Mouse (Mus musculus) lung, postnatal 0 days (tissue): ENCODE results near the gene Mrpl43. TPM values are rescaled to one million over a fixed set of nuclear protein-coding genes. Genes with fewer than 3 reads are reported as not detected.

Experiments
- ATAC-seq: fragments of 200-750 bp; cut with Nextera tagmentation; 2 replicates; pipeline ENCODE4 v1.8.0; 2017; ENCODE audit warnings: moderate library complexity
- DNase-seq: peaks from one replicate; pipeline ENCODE4 v3.0.0-alpha.2; 2016; ENCODE audit warnings: low spot score
- H3K27ac ChIP-seq: fragments of 300-500 bp; sonication (generic); 2 replicates; pipeline ENCODE4 v1.5.1; 2014; ENCODE audit warnings: antibody characterized with exemption, mild to moderate bottlenecking, low read length, mixed read lengths
- H3K27me3 ChIP-seq: fragments of 300-500 bp; sonication (generic); replicated peaks from 2 replicates; pipeline ENCODE4 v1.6.1; 2014; ENCODE audit warnings: low read length, mixed read lengths; ENCODE audit not compliant: insufficient read depth
- H3K36me3 ChIP-seq: fragments of 300-500 bp; sonication (generic); 2 replicates; pipeline ENCODE4 v1.6.1; 2014; ENCODE audit warnings: low read length, mixed read lengths; ENCODE audit not compliant: insufficient read depth
- H3K4me1 ChIP-seq: fragments of 300-500 bp; sonication (generic); 2 replicates; pipeline ENCODE4 v1.6.1; 2014; ENCODE audit warnings: antibody characterized with exemption, low read depth, low read length, mixed read lengths; ENCODE audit not compliant: insufficient read depth
- H3K4me2 ChIP-seq: fragments of 300-500 bp; sonication (generic); replicated peaks from 2 replicates; pipeline ENCODE4 v1.6.1; 2014; ENCODE audit warnings: low read depth, mild to moderate bottlenecking, low read length, moderate library complexity, mixed read lengths
- H3K4me3 ChIP-seq: fragments of 300-500 bp; sonication (generic); 2 replicates; pipeline ENCODE4 v1.5.1; 2014; ENCODE audit warnings: low read depth, low read length
- H3K9ac ChIP-seq: fragments of 300-500 bp; sonication (generic); replicated peaks from 2 replicates; pipeline ENCODE4 v1.6.1; 2014; ENCODE audit warnings: low read depth, mild to moderate bottlenecking
- H3K9me3 ChIP-seq: fragments of 300-500 bp; sonication (generic); 2 replicates; pipeline ENCODE4 v1.6.1; 2016; ENCODE audit warnings: low read length, mixed read lengths
- CTCF ChIP-seq: IDR thresholded peaks from 2 replicates; pipeline ENCODE4 v1.5.1; 2016; ENCODE audit warnings: antibody characterized with exemption, mild to moderate bottlenecking
- EP300 ChIP-seq: IDR thresholded peaks from 2 replicates; pipeline ENCODE4 v1.6.1; 2016; ENCODE audit warnings: antibody characterized with exemption, mild to moderate bottlenecking, control low read depth
- WGBS: fragments of 180-500 bp; shearing (Covaris S2); extraction: QIAGEN DNeasy Blood & Tissue Kit; methylation state at CpG from one replicate; pipeline ENCODE4 v1.1.7; 2014; 5-methylcytosine and 5-hydroxymethylcytosine counted together
- polyA plus RNA-seq: library from polyadenylated mRNA; unstranded; fragments of >200 nt; fragmentation: Nextera tagmentation; extraction: Ambion mirVana; gene quantifications from 2 replicates; pipeline ENCODE4 v1.2.1, GENCODE M21; 2015

The Mrpl43 gene
- polyA plus RNA-seq, 1 experiment from 2014 or later: 63.3 TPM

- Histone ChIP-seq H3K9ac (peak overlapping the region; percentile 65), H3K27ac (peak overlapping the region; percentile 99), H3K4me3 (peak overlapping the region; percentile 57), H3K9me3 (no peaks in the 10 kb centered on the region), H3K36me3 (peaks cover 11% of the 10 kb centered on the region; the same call in 1 of the 2 replicates), H3K4me2 (peak overlapping the region; percentile 67), H3K27me3 (peaks cover 17% of the 10 kb centered on the region; the same call in 1 of the 2 replicates), H3K4me1 (peaks cover 7% of the 10 kb centered on the region)
- peak; percentile 89 for ATAC-seq
- 0 out of 2 replicates have a peak, but pooled peaks have one; percentile 5 for TF ChIP-seq CTCF
- peak; percentile 69 for TF ChIP-seq EP300
- DNase-seq: peak; percentile 98
- WGBS: 6% methylated on average over 11 of the region's 11 CpGs
Measured at GRCm38 (mm10) chr19:45047935-45048643, 41.8 kb upstream of the Mrpl43 start.

GRCm38 (mm10) chr19:45047417-45047934 lies 41.2 kb upstream of the Mrpl43 start, which contains the start of gene Sfxn3:
TSS of gene Sfxn3 (plus strand) at chr19:45047503.
- Histone ChIP-seq H3K4me2 (peak within 1 kb of the TSS; percentile 67), H3K27me3 (peaks cover 17% of the 10 kb centered on the region; the same call in 1 of the 2 replicates), H3K4me3 (peak within 1 kb of the TSS; percentile 57), H3K9ac (peak within 1 kb of the TSS; percentile 65), H3K27ac (peak within 1 kb of the TSS; percentile 99), H3K4me1 (peaks cover 7% of the 10 kb centered on the region), H3K9me3 (no peaks in the 10 kb centered on the region), H3K36me3 (peaks cover 11% of the 10 kb centered on the region; the same call in 1 of the 2 replicates)
- TF ChIP-seq CTCF: peak; percentile 83
- 0 out of 2 replicates have a peak, but pooled peaks have one; percentile 33 for TF ChIP-seq EP300
- DNase-seq: peak; percentile 97
- 0% methylated on average over 26 of the region's 26 CpGs for WGBS
- ATAC-seq: peak; percentile 82

- Histone ChIP-seq H3K36me3 (peaks cover 6% of the 10 kb centered on the region; the same call in 1 of the 2 replicates), H3K4me3 (peak overlapping the region; percentile 57), H3K9me3 (no peaks in the 10 kb centered on the region), H3K27me3 (peaks cover 17% of the 10 kb centered on the region; the same call in 1 of the 2 replicates), H3K4me2 (peak overlapping the region; percentile 67), H3K9ac (peak overlapping the region; percentile 9; the same call in 1 of the 2 replicates), H3K27ac (peak overlapping the region; percentile 99), H3K4me1 (peaks cover 7% of the 10 kb centered on the region)
- 2% methylated on average over 34 of the region's 34 CpGs for WGBS
- TF ChIP-seq CTCF (peak; percentile 38), EP300 (no peak)
- DNase-seq (peak; percentile 94), ATAC-seq (peak; percentile 49)
Measured at GRCm38 (mm10) chr19:45046523-45047321, 40.5 kb upstream of the Mrpl43 start.

- Histone ChIP-seq H3K27me3 (peaks cover 17% of the 10 kb centered on the region; the same call in 1 of the 2 replicates), H3K36me3 (0 out of 2 replicates have a peak, but pooled peaks cover 6% of the 10 kb centered on the region), H3K9me3 (no peaks in the 10 kb centered on the region), H3K4me2 (peak within 1 kb of the TSS; percentile 67), H3K4me3 (peak within 1 kb of the TSS; percentile 57), H3K4me1 (peaks cover 7% of the 10 kb centered on the region), H3K9ac (0 out of 2 replicates have a peak within 1 kb of the TSS, but pooled peaks have one; percentile 0), H3K27ac (peak within 1 kb of the TSS; percentile 99; the same call in 1 of the 2 replicates)
- DNase-seq (no peak), ATAC-seq (no peak)
- TF ChIP-seq CTCF: no peak
- no peak for TF ChIP-seq EP300
- 78% methylated on average over 5 of the region's 5 CpGs for WGBS
Measured at GRCm38 (mm10) chr19:45045651-45046050, 39.4 kb upstream of the Mrpl43 start, which contains the start of gene Pdzd7. TSS of gene Pdzd7 (minus strand) at chr19:45045717.

GRCm38 (mm10) chr19:45045236-45045635 lies 39.0 kb upstream of the Mrpl43 start:
- ATAC-seq (no peak), DNase-seq (no peak)
- Histone ChIP-seq H3K36me3 (0 out of 2 replicates have a peak, but pooled peaks cover 6% of the 10 kb centered on the region), H3K4me3 (no peak overlapping the region), H3K27ac (no peak overlapping the region), H3K9me3 (no peaks in the 10 kb centered on the region), H3K27me3 (peaks cover 17% of the 10 kb centered on the region; the same call in 1 of the 2 replicates), H3K4me1 (peaks cover 7% of the 10 kb centered on the region), H3K4me2 (no peak overlapping the region), H3K9ac (no peak overlapping the region)
- 38% methylated on average over 15 of the region's 15 CpGs for WGBS
- TF ChIP-seq CTCF (no peak), EP300 (no peak)
